Mouse (Mus musculus): ENCODE measurements around the gene Ngrn.
A peak's percentile ranks its signal among the peaks of the same experiment; 100 is the strongest.

Gene Ngrn

GRCm38 (mm10) chr7:80260625-80261371 lies at the start of gene Ngrn:
Ngrn (plus strand) TSS chr7:80261215.
- DNase-seq (ENCODE audit: low read depth, low spot score) = peak; percentile 74

GRCm38 (mm10) chr7:80213604-80214003 lies 47.4 kb upstream of the Ngrn start:
- no peak for DNase-seq (ENCODE audit: low read depth, low spot score)

- DNase-seq (ENCODE audit: low read depth, low spot score) = no peak
Measured at GRCm38 (mm10) chr7:80214459-80214858, 46.6 kb upstream of the Ngrn start.

GRCm38 (mm10) chr7:80215398-80215797 lies 45.6 kb upstream of the Ngrn start:
- no peak for DNase-seq (ENCODE audit: low read depth, low spot score)

- no peak for DNase-seq (ENCODE audit: low read depth, low spot score)
Measured at GRCm38 (mm10) chr7:80216566-80216965, 44.4 kb upstream of the Ngrn start.

GRCm38 (mm10) chr7:80218666-80219065 lies 42.3 kb upstream of the Ngrn start:
- no peak for DNase-seq (ENCODE audit: low read depth, low spot score)

- no peak for DNase-seq (ENCODE audit: low read depth, low spot score)
Measured at GRCm38 (mm10) chr7:80220237-80220797, 40.7 kb upstream of the Ngrn start.

GRCm38 (mm10) chr7:80221179-80221750 lies 39.8 kb upstream of the Ngrn start:
- DNase-seq (ENCODE audit: low read depth, low spot score) = no peak

- no peak for DNase-seq (ENCODE audit: low read depth, low spot score)
Measured at GRCm38 (mm10) chr7:80227065-80227464, 34.0 kb upstream of the Ngrn start.

- no peak for DNase-seq (ENCODE audit: low read depth, low spot score)
Measured at GRCm38 (mm10) chr7:80230196-80230595, 30.8 kb upstream of the Ngrn start.

- no peak for DNase-seq (ENCODE audit: low read depth, low spot score)
Measured at GRCm38 (mm10) chr7:80231971-80232488, 29.0 kb upstream of the Ngrn start.

- DNase-seq (ENCODE audit: low read depth, low spot score) = peak; percentile 83
Measured at GRCm38 (mm10) chr7:80232489-80233029, 28.5 kb upstream of the Ngrn start, which contains the start of the genes Cib1 and Gdpgp1. Cib1 (minus strand) TSS chr7:80232813. Gdpgp1 (plus strand) TSS chr7:80232865.

GRCm38 (mm10) chr7:80233799-80234198 lies 27.2 kb upstream of the Ngrn start:
- DNase-seq (ENCODE audit: low read depth, low spot score) = no peak

- DNase-seq (ENCODE audit: low read depth, low spot score) = no peak
Measured at GRCm38 (mm10) chr7:80238542-80238941, 22.5 kb upstream of the Ngrn start.

- DNase-seq (ENCODE audit: low read depth, low spot score) = no peak
Measured at GRCm38 (mm10) chr7:80241661-80242060, 19.4 kb upstream of the Ngrn start.

GRCm38 (mm10) chr7:80244851-80245250 lies 16.2 kb upstream of the Ngrn start:
- DNase-seq (ENCODE audit: low read depth, low spot score) = no peak

- DNase-seq (ENCODE audit: low read depth, low spot score) = peak; percentile 95
Measured at GRCm38 (mm10) chr7:80246148-80246721, 14.8 kb upstream of the Ngrn start, which contains the start of gene Ttll13. Ttll13 (plus strand) TSS chr7:80246376.

- DNase-seq (ENCODE audit: low read depth, low spot score) = no peak
Measured at GRCm38 (mm10) chr7:80246859-80247258, 14.2 kb upstream of the Ngrn start.

- DNase-seq (ENCODE audit: low read depth, low spot score) = no peak
Measured at GRCm38 (mm10) chr7:80252437-80252836, 8.6 kb upstream of the Ngrn start.

- DNase-seq (ENCODE audit: low read depth, low spot score) = no peak
Measured at GRCm38 (mm10) chr7:80252886-80253285, 8.1 kb upstream of the Ngrn start.

GRCm38 (mm10) chr7:80255981-80256380 lies 5.0 kb upstream of the Ngrn start:
- DNase-seq (ENCODE audit: low read depth, low spot score) = no peak

- DNase-seq (ENCODE audit: low read depth, low spot score) = no peak
Measured at GRCm38 (mm10) chr7:80257706-80258105, 3.3 kb upstream of the Ngrn start.

Data from brain, embryonic 18.5 days (tissue).